In genomic region chr6:85410771-85411273, GRCm38 (mm10) we compare ENCODE assay signal across 9 mouse cellular contexts. TPM values are rescaled to one million over a fixed set of nuclear protein-coding genes. Genes with fewer than 3 reads are reported as not detected.
A peak's percentile ranks its signal among the peaks of the same experiment; 100 is the strongest.
DNase-seq lines count a peak whose midpoint lies in the region; ATAC-seq and TF ChIP-seq lines count a peak whose summit lies in the region.
"Had no signal": no experiment of that assay in that cellular context is flagged by ENCODE, and none has a peak within 500 bp of the region (broad histone marks: within the 10 kb centered on the region; RNA-seq: fewer than 3 reads in every experiment).

No protein-coding gene starts in this region.

- peak; percentile 47; the same call in 1 of the 2 replicates for ATAC-seq in intestine, postnatal 0 days

- H3K79me2 ChIP-seq in liver, adult 2 months (ENCODE audit: control insufficient read depth, insufficient read depth, low read length), result no peaks in the 10 kb centered on the region

- no peak overlapping the region for H3K27ac ChIP-seq in intestine, postnatal 0 days (ENCODE audit: low read depth, low read length)
- H3K27ac ChIP-seq in liver, adult 2 months (replicated peaks; ENCODE audit: insufficient read depth, low read depth, low read length), result no peak overlapping the region

- TF ChIP-seq POLR2A in liver, adult 2 months (IDR thresholded peaks at IDR 0.05; ENCODE audit: extremely low read depth, insufficient read depth, low read length), result no peak

- peak; percentile 82 for TF ChIP-seq CTCF in intestine, postnatal 0 days (IDR thresholded peaks at IDR 0.05; ENCODE audit: low read depth)
- TF ChIP-seq CTCF in liver, adult 2 months (IDR thresholded peaks at IDR 0.05; ENCODE audit: low read depth, low read length), result peak; percentile 80

- no peak overlapping the region for H3K4me2 ChIP-seq in intestine, postnatal 0 days (replicated peaks; ENCODE audit: low read depth)

- H3K36me3 ChIP-seq in intestine, postnatal 0 days (ENCODE audit: control insufficient read depth, insufficient read depth), result no peaks in the 10 kb centered on the region
- H3K36me3 ChIP-seq in liver, adult 2 months (ENCODE audit: control insufficient read depth, insufficient read depth, low read length), result no peaks in the 10 kb centered on the region

- H3K27me3 ChIP-seq in intestine, postnatal 0 days (replicated peaks; ENCODE audit: control insufficient read depth, insufficient read depth, low read length), result peaks cover 35% of the 10 kb centered on the region
- peaks cover 7% of the 10 kb centered on the region for H3K27me3 ChIP-seq in liver, adult 2 months (ENCODE audit: control insufficient read depth, insufficient read depth, low read length)

- H3K9me3 ChIP-seq in intestine, postnatal 0 days (ENCODE audit: control insufficient read depth), result no peaks in the 10 kb centered on the region

- no peaks in the 10 kb centered on the region for H3K4me1 ChIP-seq in intestine, postnatal 0 days (replicated peaks; ENCODE audit: control insufficient read depth, insufficient read depth, low read length)
- no peaks in the 10 kb centered on the region for H3K4me1 ChIP-seq in liver, adult 2 months (ENCODE audit: control insufficient read depth, insufficient read depth, low read length)

- no peak overlapping the region for H3K4me3 ChIP-seq in intestine, postnatal 0 days (ENCODE audit: low read depth, low read length)
- no peak overlapping the region for H3K4me3 ChIP-seq in liver, adult 2 months (ENCODE audit: insufficient read depth, low read depth, low read length)

- no peak overlapping the region for H3K9ac ChIP-seq in intestine, postnatal 0 days (ENCODE audit: low read depth, low read length)
- no peak overlapping the region for H3K9ac ChIP-seq in liver, adult 2 months (ENCODE audit: low read depth, low read length)

- DNase-seq in urinary bladder, postnatal 25 days (ENCODE audit: low spot score), result peak; percentile 23
- DNase-seq in urinary bladder, postnatal 10 days (ENCODE audit: low spot score), result no peak
- DNase-seq in embryo, embryonic 10 days (ENCODE audit: low spot score), result peak; percentile 67
- DNase-seq in heart, adult 11 months, result peak; percentile 95
- DNase-seq in liver, adult 2 months (ENCODE audit: extremely low read depth, low read depth, low spot score), result peak; percentile 19
- peak; percentile 29 for DNase-seq in naive thymus-derived CD4-positive, alpha-beta T cell, adult 2 months (ENCODE audit: low read depth)
- DNase-seq in thymus, postnatal 36 days, result peak; percentile 24 to 25

- 13% methylated on average over 13 of the region's 13 CpGs for WGBS in intestine, postnatal 0 days
- 21% methylated on average over 13 of the region's 13 CpGs for WGBS in liver, adult 2 months

RNA-seq across cellular contexts. Expression of gene Noto, which starts 12.9 kb away (rescaled TPM):
- polyA plus RNA-seq in intestine, postnatal 0 days (2015; fragmentation: Nextera tagmentation; extraction: Ambion mirVana), result not detected in 2 replicates
- total RNA-seq in liver, adult 2 months (2014; rRNA removed), result not detected in 2 replicates
- not detected in 2 replicates for polyA plus RNA-seq in liver, adult 2 months (2012; rRNA removed)
- polyA plus RNA-seq: frontal cortex, adult 2 months had no signal

RNA-seq across cellular contexts. Expression of gene Smyd5, which starts 21.0 kb away (rescaled TPM):
- polyA plus RNA-seq in intestine, postnatal 0 days (2015; fragmentation: Nextera tagmentation; extraction: Ambion mirVana), result 10.1 and 10.9 TPM in 2 replicates
- total RNA-seq in liver, adult 2 months (2014; rRNA removed), result 6.1 and 7.2 TPM in 2 replicates
- polyA plus RNA-seq in liver, adult 2 months (2012; rRNA removed), result 11.3 and 16.2 TPM in 2 replicates

RNA-seq across cellular contexts. Expression of gene Rab11fip5, which starts 36.4 kb away (rescaled TPM):
- 30.5 and 35.8 TPM in 2 replicates for polyA plus RNA-seq in intestine, postnatal 0 days (2015; fragmentation: Nextera tagmentation; extraction: Ambion mirVana)
- total RNA-seq in liver, adult 2 months (2014; rRNA removed), result 0.46 and 0.54 TPM in 2 replicates
- polyA plus RNA-seq in liver, adult 2 months (2012; rRNA removed), result 0.55 and 1.4 TPM in 2 replicates

RNA-seq across cellular contexts. Expression of gene Cct7, which starts 40.5 kb away (rescaled TPM):
- 152 and 159 TPM in 2 replicates for polyA plus RNA-seq in intestine, postnatal 0 days (2015; fragmentation: Nextera tagmentation; extraction: Ambion mirVana)
- total RNA-seq in liver, adult 2 months (2014; rRNA removed), result 111 and 115 TPM in 2 replicates
- polyA plus RNA-seq in liver, adult 2 months (2012; rRNA removed), result 69.2 and 76.2 TPM in 2 replicates

RNA-seq across cellular contexts. Expression of gene Pradc1, which starts 40.9 kb away (rescaled TPM):
- 23.2 and 23.7 TPM in 2 replicates for polyA plus RNA-seq in intestine, postnatal 0 days (2015; fragmentation: Nextera tagmentation; extraction: Ambion mirVana)
- 6.3 and 8.7 TPM in 2 replicates for total RNA-seq in liver, adult 2 months (2014; rRNA removed)
- 19.7 and 20.3 TPM in 2 replicates for polyA plus RNA-seq in liver, adult 2 months (2012; rRNA removed)

Comparison
In these comparisons a context has a peak if more than half of its experiments do, and no peak if none do; other contexts are left out.
1. RNA of gene Rab11fip5, which starts 36.4 kb away (polyA plus RNA-seq): 30.5 to 35.8 TPM in intestine, postnatal 0 days; 0.55 to 1.4 TPM in liver, adult 2 months; every median in the first group is over 10 times any median in the second.